Mouse (Mus musculus): Measurements from ENCODE around the gene Tlnrd1.
"Not testable (repeated sequence)": the region's sequence is repeated elsewhere in the genome, so short reads cannot be mapped to it uniquely, and the experiment has no call there.

The Tlnrd1 gene

GRCm38 (mm10) chr7:83884021-83884658 is at the start of gene Tlnrd1, which contains the start of gene Mesd:
Tlnrd1 (minus strand) TSS chr7:83884305.
Mesd (plus strand) TSS chr7:83884466.
- peak; percentile 84 to 87 for DNase-seq

- DNase-seq: no peak
Measured at GRCm38 (mm10) chr7:83921637-83922036, 37.5 kb upstream of the Tlnrd1 start.

- no peak for DNase-seq
Measured at GRCm38 (mm10) chr7:83920241-83920640, 36.1 kb upstream of the Tlnrd1 start.

- peak; percentile 92 to 95 for DNase-seq
Measured at GRCm38 (mm10) chr7:83914566-83914965, 30.5 kb upstream of the Tlnrd1 start.

GRCm38 (mm10) chr7:83913995-83914394 is 29.9 kb upstream of the Tlnrd1 start:
- DNase-seq: no peak

GRCm38 (mm10) chr7:83913405-83913932 is 29.4 kb upstream of the Tlnrd1 start:
- DNase-seq: no peak

- no peak for DNase-seq
Measured at GRCm38 (mm10) chr7:83911909-83912308, 27.8 kb upstream of the Tlnrd1 start.

- no peak for DNase-seq
Measured at GRCm38 (mm10) chr7:83904831-83905230, 20.7 kb upstream of the Tlnrd1 start.

GRCm38 (mm10) chr7:83902296-83903145 is 18.4 kb upstream of the Tlnrd1 start:
- no peak for DNase-seq

GRCm38 (mm10) chr7:83901425-83901824 is 17.3 kb upstream of the Tlnrd1 start:
- DNase-seq: no peak

- no peak for DNase-seq
Measured at GRCm38 (mm10) chr7:83900519-83900918, 16.4 kb upstream of the Tlnrd1 start.

- no peak for DNase-seq
Measured at GRCm38 (mm10) chr7:83898267-83898666, 14.2 kb upstream of the Tlnrd1 start.

GRCm38 (mm10) chr7:83896077-83896740 is 12.1 kb upstream of the Tlnrd1 start:
- DNase-seq: no peak

- no peak for DNase-seq
Measured at GRCm38 (mm10) chr7:83894348-83894747, 10.2 kb upstream of the Tlnrd1 start.

- no peak for DNase-seq
Measured at GRCm38 (mm10) chr7:83892333-83892669, 8.2 kb upstream of the Tlnrd1 start.

GRCm38 (mm10) chr7:83891433-83892332 is 7.6 kb upstream of the Tlnrd1 start:
- DNase-seq: peak; percentile 92

- not testable (repeated sequence) for DNase-seq
Measured at GRCm38 (mm10) chr7:83889946-83890345, 5.8 kb upstream of the Tlnrd1 start.

- no peak for DNase-seq
Measured at GRCm38 (mm10) chr7:83889383-83889782, 5.3 kb upstream of the Tlnrd1 start.

GRCm38 (mm10) chr7:83886366-83887129 is 2.4 kb upstream of the Tlnrd1 start:
- DNase-seq: no peak

- DNase-seq: no peak
Measured at GRCm38 (mm10) chr7:83885835-83886234, 1.7 kb upstream of the Tlnrd1 start.

- no peak for DNase-seq
Measured at GRCm38 (mm10) chr7:83884921-83885532, 922 bp upstream of the Tlnrd1 start.

All from cerebellum, postnatal 36 days (tissue).